Mouse (Mus musculus) E14TG2a.4 (cell line): Measurements from ENCODE around the gene Hoxa5.

Experiments used
- H3K27me3 ChIP-seq: 2 replicates; pipeline ENCODE4 v1.6.1; 2014; ENCODE audit warnings: low read length, control low read depth; ENCODE audit not compliant: insufficient read depth
- H3K36me3 ChIP-seq: 2 replicates; pipeline ENCODE4 v1.6.1; 2014; ENCODE audit warnings: low read length, control low read depth; ENCODE audit not compliant: insufficient read depth
- H3K4me1 ChIP-seq: replicated peaks from 2 replicates; pipeline ENCODE4 v1.6.1; 2014; ENCODE audit warnings: low read depth, low read length, control low read depth
- H3K4me3 ChIP-seq: replicated peaks from 2 replicates; pipeline ENCODE4 v1.5.1; 2014; ENCODE audit warnings: mild to moderate bottlenecking, low read length
- H3K9me3 ChIP-seq: 2 replicates; pipeline ENCODE4 v1.6.1; 2014; ENCODE audit warnings: low read length, control low read depth
- CTCF ChIP-seq: conservative IDR thresholded peaks from 2 replicates; pipeline ENCODE4 v1.5.1; 2014; ENCODE audit warnings: low read length
- NANOG ChIP-seq: IDR thresholded peaks from 2 replicates; pipeline ENCODE4 v1.6.1; 2014; ENCODE audit warnings: borderline replicate concordance, low read length, mixed read lengths
- POU5F1 ChIP-seq: IDR thresholded peaks from 2 replicates; pipeline ENCODE4 v1.6.1; 2014; ENCODE audit warnings: low read length, borderline replicate concordance

The Hoxa5 gene

DNA sequence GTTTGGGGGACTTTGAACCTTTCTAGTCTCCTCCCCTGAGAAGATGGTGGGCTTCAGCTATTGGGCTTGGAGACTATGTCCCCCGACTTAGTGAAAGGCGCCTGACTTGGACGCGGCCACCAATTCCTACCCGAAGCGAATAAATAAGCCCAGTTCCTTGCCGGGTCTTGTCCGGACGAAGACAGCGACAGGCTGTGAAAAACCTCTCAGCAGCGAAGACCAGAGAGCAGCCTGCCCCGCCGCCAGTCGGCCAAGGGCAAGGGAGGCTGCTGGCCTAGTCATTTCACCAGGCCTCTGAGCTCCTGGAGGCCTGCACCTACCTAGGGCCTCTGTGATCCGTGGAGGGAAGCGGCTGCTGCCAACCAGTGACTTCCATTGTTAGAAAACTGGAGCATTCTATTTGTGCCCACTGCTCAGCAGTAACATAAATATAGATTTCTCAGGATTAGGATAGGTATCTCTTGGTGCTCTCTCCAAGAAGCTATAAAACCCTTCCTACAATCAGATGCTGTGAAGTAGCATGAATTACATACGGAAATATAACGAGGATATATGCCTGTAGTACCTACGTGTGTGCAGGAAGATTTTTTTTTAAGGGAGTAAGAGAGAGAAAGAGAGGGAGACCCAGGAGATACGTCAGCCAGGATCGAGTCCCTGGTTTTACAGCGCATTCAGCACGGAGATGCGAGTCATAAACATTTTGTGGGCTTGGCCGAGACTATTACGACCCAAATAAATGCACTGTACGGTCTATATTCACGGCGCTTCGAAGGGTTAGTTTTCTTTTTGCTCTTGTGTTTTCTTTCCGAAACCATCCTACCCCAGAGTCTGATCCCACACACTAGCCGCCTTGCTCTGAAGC is 15.8 kb upstream of the Hoxa5 start:
- Histone ChIP-seq H3K4me1 (peaks cover 50% of the 10 kb centered on the region), H3K36me3 (no peaks in the 10 kb centered on the region), H3K4me3 (no peak overlapping the region), H3K9me3 (no peaks in the 10 kb centered on the region), H3K27me3 (peaks cover 100% of the 10 kb centered on the region)
- TF ChIP-seq POU5F1 = no peak
- TF ChIP-seq NANOG = no peak
- TF ChIP-seq CTCF = no peak

GRCm38 (mm10) chr6:52219234-52219942 is 15.0 kb upstream of the Hoxa5 start:
- Histone ChIP-seq H3K9me3 (no peaks in the 10 kb centered on the region), H3K4me1 (peaks cover 42% of the 10 kb centered on the region), H3K4me3 (no peak overlapping the region), H3K27me3 (peaks cover 100% of the 10 kb centered on the region), H3K36me3 (no peaks in the 10 kb centered on the region)
- no peak for TF ChIP-seq NANOG
- TF ChIP-seq POU5F1 = no peak
- no peak for TF ChIP-seq CTCF

DNA sequence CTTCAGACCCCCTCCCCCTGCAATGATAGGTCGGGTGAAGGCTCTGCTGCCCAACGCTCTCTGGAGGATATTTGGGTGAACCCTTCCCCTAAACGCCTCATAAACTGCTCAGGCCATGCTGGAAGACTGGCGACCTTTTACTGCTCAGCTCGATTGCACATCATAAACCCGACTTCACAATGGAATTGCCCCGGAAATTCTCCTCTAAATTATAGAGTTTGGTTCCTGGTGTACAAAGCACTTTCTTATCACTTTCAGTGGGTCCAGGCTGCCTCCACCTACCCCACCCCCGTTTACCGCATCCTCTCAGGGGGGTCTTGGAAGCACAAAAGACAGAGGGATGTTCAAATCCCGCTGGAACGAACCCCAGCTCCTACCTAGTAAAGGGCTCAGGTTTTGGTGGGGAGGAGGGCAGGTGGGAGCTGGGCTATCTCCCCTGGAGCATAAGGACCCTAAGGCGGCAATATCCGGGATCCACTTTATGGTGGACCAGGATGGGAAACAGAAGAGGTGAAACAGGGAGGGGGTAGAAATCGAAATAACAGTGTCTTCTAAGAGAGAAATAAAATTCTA is 14.3 kb upstream of the Hoxa5 start:
- no peaks in the 10 kb centered on the region for H3K36me3 ChIP-seq
- no peak for TF ChIP-seq NANOG
- TF ChIP-seq POU5F1 = no peak
- no peak for TF ChIP-seq CTCF
- peaks cover 37% of the 10 kb centered on the region for H3K4me1 ChIP-seq
- peaks cover 100% of the 10 kb centered on the region for H3K27me3 ChIP-seq
- no peaks in the 10 kb centered on the region for H3K9me3 ChIP-seq
- H3K4me3 ChIP-seq = no peak overlapping the region

DNA sequence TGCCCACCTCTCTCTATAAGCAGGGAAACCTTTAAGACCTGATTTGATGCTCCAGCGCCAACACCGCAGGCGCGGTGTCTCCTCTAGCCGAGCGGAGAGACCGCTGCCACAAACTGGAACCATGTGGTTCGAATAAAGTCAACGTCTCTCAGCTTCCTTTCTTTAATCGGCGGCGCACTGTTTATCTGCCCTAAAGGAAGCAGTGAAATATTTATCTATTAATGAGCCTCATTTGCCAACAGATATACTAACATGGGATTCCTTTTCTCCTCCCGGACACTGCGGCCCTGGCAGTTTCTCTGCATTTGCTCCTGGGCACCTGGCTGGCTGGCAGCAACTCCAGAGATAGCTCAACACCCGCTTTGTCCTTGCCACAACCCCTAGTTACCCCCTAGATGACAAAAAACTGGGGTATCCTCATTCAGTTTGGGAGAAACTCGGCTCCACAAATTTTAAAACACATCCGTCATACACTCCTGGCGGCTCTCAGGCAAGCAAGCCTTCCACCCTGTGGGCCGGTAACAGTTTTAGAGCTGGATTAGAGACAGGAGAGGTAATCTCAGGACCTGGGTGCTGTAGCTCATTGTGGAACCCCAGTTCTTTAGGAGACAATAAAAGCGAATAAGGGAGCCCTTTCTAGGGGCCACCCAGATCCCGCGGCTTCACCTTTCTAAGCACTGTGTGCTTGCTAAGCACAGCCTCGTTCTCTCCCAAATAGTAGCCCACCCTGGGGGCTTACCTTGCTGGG is 13.7 kb upstream of the Hoxa5 start:
- no peak for TF ChIP-seq NANOG
- no peak for TF ChIP-seq POU5F1
- TF ChIP-seq CTCF = no peak
- Histone ChIP-seq H3K36me3 (no peaks in the 10 kb centered on the region), H3K27me3 (peaks cover 100% of the 10 kb centered on the region), H3K4me3 (peak overlapping the region; percentile 71), H3K4me1 (peaks cover 43% of the 10 kb centered on the region), H3K9me3 (no peaks in the 10 kb centered on the region)

- TF ChIP-seq POU5F1 (no peak), CTCF (no peak), NANOG (no peak)
- Histone ChIP-seq H3K36me3 (no peaks in the 10 kb centered on the region), H3K27me3 (peaks cover 100% of the 10 kb centered on the region), H3K9me3 (no peaks in the 10 kb centered on the region), H3K4me1 (peaks cover 49% of the 10 kb centered on the region), H3K4me3 (peak overlapping the region; percentile 71)
Observed at GRCm38 (mm10) chr6:52217459-52217768, 13.0 kb upstream of the Hoxa5 start.

- peaks cover 100% of the 10 kb centered on the region for H3K27me3 ChIP-seq
- TF ChIP-seq POU5F1 (no peak), NANOG (no peak), CTCF (no peak)
- H3K36me3 ChIP-seq = no peaks in the 10 kb centered on the region
- H3K9me3 ChIP-seq = no peaks in the 10 kb centered on the region
- H3K4me3 ChIP-seq = peak overlapping the region; percentile 71
- peaks cover 49% of the 10 kb centered on the region for H3K4me1 ChIP-seq
Observed at GRCm38 (mm10) chr6:52216691-52217458, 12.5 kb upstream of the Hoxa5 start.

DNA sequence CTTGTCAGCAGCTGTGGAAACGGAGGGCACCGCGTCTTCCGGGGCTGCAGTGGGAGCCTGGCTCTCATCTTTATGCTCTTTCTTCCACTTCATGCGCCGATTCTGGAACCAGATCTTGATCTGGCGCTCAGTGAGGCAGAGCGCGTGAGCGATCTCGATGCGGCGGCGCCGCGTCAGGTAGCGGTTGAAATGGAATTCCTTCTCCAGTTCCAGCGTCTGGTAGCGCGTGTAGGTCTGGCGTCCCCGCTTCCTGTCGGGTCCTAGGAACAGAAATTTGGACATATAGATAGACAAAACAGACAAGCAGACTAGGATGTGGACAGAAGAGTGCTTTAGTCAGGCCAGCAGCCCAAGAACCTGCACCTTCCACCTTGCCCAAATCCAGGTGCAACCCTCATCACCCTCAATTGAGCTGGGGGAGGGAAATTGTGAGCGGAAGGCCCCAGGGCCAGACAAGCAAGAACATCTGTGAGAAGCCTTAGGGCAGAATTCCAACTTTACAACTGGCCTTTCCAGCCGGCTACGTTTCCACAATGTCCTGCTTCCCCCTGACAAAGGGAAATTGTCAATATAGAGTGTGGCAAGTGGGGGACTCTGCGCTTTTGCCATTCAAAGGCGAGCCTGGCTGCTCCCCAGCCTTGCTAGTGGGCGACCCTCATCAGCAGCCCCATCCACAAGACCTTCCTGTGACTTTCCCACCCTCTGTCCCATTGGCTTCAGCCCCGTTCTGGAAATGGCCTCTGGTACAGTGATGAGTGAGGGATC is 11.6 kb upstream of the Hoxa5 start:
- peaks cover 100% of the 10 kb centered on the region for H3K27me3 ChIP-seq
- TF ChIP-seq POU5F1 (no peak), CTCF (no peak), NANOG (no peak)
- no peaks in the 10 kb centered on the region for H3K9me3 ChIP-seq
- peaks cover 49% of the 10 kb centered on the region for H3K4me1 ChIP-seq
- no peak overlapping the region for H3K4me3 ChIP-seq
- no peaks in the 10 kb centered on the region for H3K36me3 ChIP-seq
